Mouse (Mus musculus) lung, embryonic 16.5 days (tissue): ENCODE results near the gene Mcts2. TPM values are rescaled to one million over a fixed set of nuclear protein-coding genes. Genes with fewer than 3 reads are reported as not detected.
"Not testable (repeated sequence)": the region's sequence is repeated elsewhere in the genome, so short reads cannot be mapped to it uniquely, and the experiment has no call there.

Experiments used
- ATAC-seq: fragments of 200-750 bp; cut with Nextera tagmentation; 2 replicates; pipeline ENCODE4 v1.8.0; 2017; ENCODE audit warnings: low read depth, mild to moderate bottlenecking, moderate library complexity
- H3K27ac ChIP-seq: fragments of 300-500 bp; sonication (generic); 2 replicates; pipeline ENCODE4 v1.5.1; 2014; ENCODE audit warnings: mild to moderate bottlenecking, control low read depth, low read length
- H3K27me3 ChIP-seq: fragments of 300-500 bp; sonication (generic); 2 replicates; pipeline ENCODE4 v1.6.1; 2014; ENCODE audit warnings: low read depth, low read length, mixed read lengths; ENCODE audit not compliant: control insufficient read depth, insufficient read depth
- H3K36me3 ChIP-seq: fragments of 300-500 bp; sonication (generic); 2 replicates; pipeline ENCODE4 v1.6.1; 2014; ENCODE audit warnings: low read length; ENCODE audit not compliant: control insufficient read depth, insufficient read depth
- H3K4me1 ChIP-seq: fragments of 300-500 bp; sonication (generic); replicated peaks from 2 replicates; pipeline ENCODE4 v1.6.1; 2014; ENCODE audit warnings: low read length, mixed read lengths; ENCODE audit not compliant: control insufficient read depth, insufficient read depth
- H3K4me2 ChIP-seq: fragments of 300-500 bp; sonication (generic); 2 replicates; pipeline ENCODE4 v1.6.1; 2014; ENCODE audit warnings: low read depth, low read length, control low read depth
- H3K4me3 ChIP-seq: fragments of 300-500 bp; sonication (generic); 2 replicates; pipeline ENCODE4 v1.5.1; 2014; ENCODE audit warnings: mild to moderate bottlenecking, low read length, control low read depth
- H3K9ac ChIP-seq: fragments of 300-500 bp; sonication (generic); 2 replicates; pipeline ENCODE4 v1.6.1; 2014; ENCODE audit warnings: low read length, control low read depth
- H3K9me3 ChIP-seq: fragments of 300-500 bp; sonication (generic); 2 replicates; pipeline ENCODE4 v1.6.1; 2016; ENCODE audit warnings: low read length; ENCODE audit not compliant: control insufficient read depth
- WGBS: fragments of 180-500 bp; shearing (Covaris S2); extraction: QIAGEN DNeasy Blood & Tissue Kit; methylation state at CpG from one replicate; pipeline ENCODE4 v1.1.7; 2014; 5-methylcytosine and 5-hydroxymethylcytosine counted together
- polyA plus RNA-seq: library from polyadenylated mRNA; unstranded; fragments of >200 nt; fragmentation: Nextera tagmentation; extraction: Ambion mirVana; gene quantifications from 2 replicates; pipeline ENCODE4 v1.2.1, GENCODE M21; 2015

Gene Mcts2
- polyA plus RNA-seq, 1 experiment from 2014 or later, result 26.1 TPM

DNA sequence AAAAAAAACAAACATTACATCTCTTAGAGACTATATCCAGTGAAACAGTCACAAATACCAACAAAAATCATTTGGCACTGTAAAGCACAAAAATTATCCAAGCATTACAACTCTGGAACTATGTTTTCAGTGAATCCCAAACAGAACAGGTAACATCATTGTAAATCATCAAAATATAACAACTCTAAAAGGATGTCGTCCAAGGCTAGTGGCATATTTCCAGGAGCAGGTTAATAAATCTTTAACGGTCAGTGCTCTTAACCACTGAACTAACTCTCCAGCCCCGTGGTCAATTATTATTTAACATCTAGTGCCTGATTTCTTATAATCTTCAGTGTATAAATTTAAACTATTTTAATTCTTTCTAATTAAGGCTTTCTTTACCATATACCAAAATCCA, 20.6 kb upstream of the Mcts2 start:
- H3K9me3 ChIP-seq, H3K27me3 ChIP-seq: not testable (repeated sequence)
- WGBS, result 56% methylated on average over 3 of the region's 3 CpGs

DNA sequence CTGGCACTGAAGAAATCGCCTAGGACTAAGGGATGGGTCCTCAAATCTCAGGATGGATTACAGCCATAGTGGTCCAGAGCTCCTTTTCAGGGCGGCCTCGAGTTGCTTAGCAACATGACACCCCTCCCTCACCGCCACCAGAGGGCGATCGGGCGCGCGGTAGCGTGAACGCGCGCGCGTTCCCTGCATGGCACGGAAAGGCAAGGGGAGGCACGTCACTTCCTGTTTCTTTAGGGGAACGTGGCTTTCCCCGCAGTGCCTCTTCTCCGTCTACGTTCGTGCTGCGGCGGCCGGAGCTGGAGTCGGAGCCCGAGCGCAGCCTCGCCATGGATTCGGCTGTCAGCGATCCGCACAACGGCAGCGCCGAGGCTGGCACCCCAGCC, 17.6 kb upstream of the Mcts2 start, which contains the start of gene H13:
Gene H13 (plus strand): TSS at position 206 of the 383 bp plus-strand sequence.
- Histone ChIP-seq H3K36me3 (peaks cover 3% of the 10 kb centered on the region; the same call in 1 of the 2 replicates), H3K27me3 (no peaks in the 10 kb centered on the region), H3K9me3 (no peaks in the 10 kb centered on the region), H3K4me1 (peaks cover 28% of the 10 kb centered on the region), H3K27ac (peak within 1 kb of the TSS; percentile 90), H3K4me2 (peak within 1 kb of the TSS; percentile 71), H3K9ac (peak within 1 kb of the TSS; percentile 95), H3K4me3 (peak within 1 kb of the TSS; percentile 88)
- peak; percentile 83 for ATAC-seq
- 0% methylated on average over 35 of the region's 35 CpGs for WGBS

More for the DNA sequence above, 20.6 kb upstream of the Mcts2 start:
- not testable (repeated sequence) for H3K4me2 ChIP-seq, H3K4me3 ChIP-seq, H3K27ac ChIP-seq, H3K4me1 ChIP-seq, ATAC-seq, H3K36me3 ChIP-seq, H3K9ac ChIP-seq

DNA sequence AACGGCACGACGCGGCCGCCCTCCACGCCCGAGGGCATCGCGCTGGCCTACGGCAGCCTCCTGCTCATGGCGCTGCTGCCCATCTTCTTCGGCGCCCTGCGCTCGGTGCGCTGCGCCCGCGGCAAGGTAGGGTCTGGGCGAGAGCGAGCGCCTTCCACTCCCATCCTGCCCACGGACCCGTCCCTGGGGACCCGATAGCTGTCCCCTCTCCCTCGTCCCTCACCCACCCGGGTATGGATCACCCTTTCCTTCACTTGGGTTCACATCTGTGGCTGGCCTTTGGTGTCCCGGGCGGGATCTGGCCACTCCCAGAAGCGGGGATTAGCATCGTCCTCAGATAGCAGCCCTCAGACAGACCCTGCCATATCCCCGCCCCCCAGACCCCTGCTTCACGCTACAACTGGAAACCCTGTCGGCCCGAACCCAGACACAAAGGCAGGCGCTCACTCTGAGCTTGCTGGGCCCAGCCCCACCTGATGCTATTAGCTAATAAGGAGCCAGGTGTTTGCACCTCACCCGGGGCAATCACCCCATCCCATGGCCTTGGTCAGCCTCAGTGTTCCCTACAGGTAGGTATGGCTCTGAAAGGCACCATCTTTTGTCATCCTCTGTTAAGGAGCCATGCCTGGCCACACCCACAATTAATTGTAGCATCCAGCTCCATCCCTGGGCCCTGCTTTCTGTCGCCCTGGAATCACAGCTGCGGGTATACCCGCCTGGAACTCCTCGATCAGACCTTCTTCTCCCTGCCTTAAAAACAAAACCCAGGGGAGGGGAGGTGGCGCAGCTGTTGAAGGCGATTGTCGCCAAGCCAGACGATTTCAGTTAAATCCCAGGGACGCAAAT, 17.0 kb upstream of the Mcts2 start:
- under 1% methylated on average over 46 of the region's 46 CpGs for WGBS
- H3K9me3 ChIP-seq, result no peaks in the 10 kb centered on the region
- peaks cover 3% of the 10 kb centered on the region; the same call in 1 of the 2 replicates for H3K36me3 ChIP-seq
- H3K4me3 ChIP-seq, result peak overlapping the region; percentile 88
- H3K27ac ChIP-seq, result peak overlapping the region; percentile 90
- H3K9ac ChIP-seq, result peak overlapping the region; percentile 95
- ATAC-seq, result peak; percentile 65
- H3K4me2 ChIP-seq, result peak overlapping the region; percentile 71
- peaks cover 28% of the 10 kb centered on the region for H3K4me1 ChIP-seq
- H3K27me3 ChIP-seq, result no peaks in the 10 kb centered on the region

DNA sequence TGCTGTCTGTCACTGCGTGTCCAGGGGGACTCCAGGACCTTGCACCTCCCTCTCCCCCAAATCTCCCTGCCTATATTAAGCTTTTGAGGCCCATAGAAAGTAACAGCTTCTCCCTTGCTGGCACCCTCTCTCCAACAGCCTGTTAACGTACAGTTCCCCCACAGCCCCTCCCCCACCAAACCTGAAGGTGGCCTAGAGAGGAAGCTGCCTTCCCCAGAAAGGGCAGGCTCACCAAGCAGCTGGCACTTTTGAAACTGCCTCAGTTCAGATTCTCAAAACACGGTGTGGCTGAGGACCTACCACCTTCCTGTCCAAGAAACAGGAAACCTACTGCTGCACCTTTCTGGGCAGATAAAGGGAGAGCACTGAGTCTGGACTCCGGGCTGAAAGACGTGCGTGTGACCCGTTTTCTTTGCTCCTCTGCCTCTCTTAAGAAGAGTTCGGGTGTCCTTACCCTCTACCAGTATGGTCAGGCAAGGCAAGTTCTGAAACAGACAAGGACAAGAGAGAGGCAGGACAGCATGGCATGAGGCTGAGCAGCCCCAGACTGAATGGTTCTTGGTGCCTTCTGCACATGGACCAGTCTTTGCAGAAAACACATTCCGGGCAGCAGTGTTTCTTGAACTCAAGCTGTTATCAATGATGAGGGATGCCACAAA, 15.7 kb upstream of the Mcts2 start:
- no peak for ATAC-seq
- H3K27ac ChIP-seq, result peak overlapping the region; percentile 44; the same call in 1 of the 2 replicates
- peak overlapping the region; percentile 95 for H3K9ac ChIP-seq
- peaks cover 13% of the 10 kb centered on the region for H3K36me3 ChIP-seq
- H3K4me3 ChIP-seq, result peak overlapping the region; percentile 88
- no peaks in the 10 kb centered on the region for H3K27me3 ChIP-seq
- WGBS, result 32% methylated on average over 9 of the region's 9 CpGs
- peaks cover 28% of the 10 kb centered on the region for H3K4me1 ChIP-seq
- H3K4me2 ChIP-seq, result peak overlapping the region; percentile 71
- no peaks in the 10 kb centered on the region for H3K9me3 ChIP-seq

DNA sequence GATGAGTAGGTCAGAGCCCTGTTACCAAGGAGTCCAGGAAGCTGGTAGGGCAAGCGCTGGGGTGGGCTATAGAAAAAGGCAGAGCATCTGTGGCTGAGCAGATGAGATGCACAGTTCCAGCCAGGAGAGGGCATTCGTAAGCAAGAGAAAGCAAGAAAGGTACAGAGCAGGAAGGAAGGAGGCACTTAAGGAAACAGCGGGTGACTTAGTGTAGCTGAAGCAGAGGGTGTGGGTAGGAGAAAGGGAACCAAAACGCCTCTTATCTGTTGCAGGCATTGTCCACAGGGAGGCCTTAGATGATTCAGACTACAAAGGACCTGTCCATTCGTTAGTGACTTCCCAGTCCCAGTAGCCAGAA, 15.2 kb upstream of the Mcts2 start:
- peak overlapping the region; percentile 88 for H3K4me3 ChIP-seq
- peak; percentile 45 for ATAC-seq
- peaks cover 16% of the 10 kb centered on the region for H3K36me3 ChIP-seq

DNA sequence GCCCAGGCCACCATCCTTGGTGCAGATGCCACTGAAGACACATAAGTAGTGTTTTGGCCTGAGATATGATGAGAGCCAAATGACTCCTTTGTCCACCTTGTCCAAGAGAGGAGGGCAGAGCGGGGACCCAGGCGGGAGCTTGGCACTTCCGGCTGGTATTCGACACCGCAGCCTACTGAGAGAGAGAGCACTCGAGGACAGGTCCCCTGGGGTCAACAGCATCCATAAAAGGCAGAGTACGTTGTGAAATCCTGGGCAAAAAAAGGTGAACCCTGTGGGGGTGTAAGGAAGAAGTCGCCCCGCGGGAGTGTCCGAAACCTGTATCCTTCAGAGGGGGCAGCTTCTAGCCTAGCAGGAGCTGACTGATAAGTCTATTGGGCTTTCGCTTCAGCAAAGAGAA, 14.7 kb upstream of the Mcts2 start:
- ATAC-seq, result no peak
- H3K36me3 ChIP-seq, result peaks cover 19% of the 10 kb centered on the region
- H3K9me3 ChIP-seq, result no peaks in the 10 kb centered on the region
- H3K4me1 ChIP-seq, result peaks cover 28% of the 10 kb centered on the region
- H3K4me2 ChIP-seq, result peak overlapping the region; percentile 71; the same call in 1 of the 2 replicates
- H3K4me3 ChIP-seq, result no peak overlapping the region
- 72% methylated on average over 12 of the region's 12 CpGs for WGBS
- H3K27ac ChIP-seq, result no peak overlapping the region
- H3K27me3 ChIP-seq, result no peaks in the 10 kb centered on the region
- peak overlapping the region; percentile 29; the same call in 1 of the 2 replicates for H3K9ac ChIP-seq

More for the DNA sequence above, 15.2 kb upstream of the Mcts2 start:
- peak overlapping the region; percentile 71 for H3K4me2 ChIP-seq
- peaks cover 28% of the 10 kb centered on the region for H3K4me1 ChIP-seq
- H3K27ac ChIP-seq, result peak overlapping the region; percentile 33
- WGBS, result 12% methylated on average over 5 of the region's 5 CpGs
- H3K9ac ChIP-seq, result peak overlapping the region; percentile 29; the same call in 1 of the 2 replicates
- no peaks in the 10 kb centered on the region for H3K27me3 ChIP-seq
- no peaks in the 10 kb centered on the region for H3K9me3 ChIP-seq

DNA sequence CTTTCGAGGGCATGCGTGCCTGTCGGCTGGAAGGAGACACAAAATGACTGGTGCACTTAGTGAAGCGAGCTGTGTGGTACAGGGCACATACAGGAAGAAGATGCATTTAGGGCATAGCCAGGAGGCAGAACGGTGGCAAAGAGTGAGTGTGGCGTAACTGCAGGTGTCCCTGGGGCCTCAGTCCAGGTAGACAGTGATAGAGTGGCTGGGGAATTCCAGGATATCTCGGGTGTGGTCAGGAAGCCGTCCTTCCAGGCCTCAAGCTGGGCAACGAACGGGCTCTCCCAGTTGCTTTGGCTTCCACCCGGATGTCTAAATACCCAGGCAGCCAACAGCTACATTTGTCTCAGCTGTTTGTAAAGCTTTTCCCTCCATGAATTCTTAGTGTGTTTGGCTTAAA, 12.7 kb upstream of the Mcts2 start:
- peaks cover 31% of the 10 kb centered on the region for H3K36me3 ChIP-seq

DNA sequence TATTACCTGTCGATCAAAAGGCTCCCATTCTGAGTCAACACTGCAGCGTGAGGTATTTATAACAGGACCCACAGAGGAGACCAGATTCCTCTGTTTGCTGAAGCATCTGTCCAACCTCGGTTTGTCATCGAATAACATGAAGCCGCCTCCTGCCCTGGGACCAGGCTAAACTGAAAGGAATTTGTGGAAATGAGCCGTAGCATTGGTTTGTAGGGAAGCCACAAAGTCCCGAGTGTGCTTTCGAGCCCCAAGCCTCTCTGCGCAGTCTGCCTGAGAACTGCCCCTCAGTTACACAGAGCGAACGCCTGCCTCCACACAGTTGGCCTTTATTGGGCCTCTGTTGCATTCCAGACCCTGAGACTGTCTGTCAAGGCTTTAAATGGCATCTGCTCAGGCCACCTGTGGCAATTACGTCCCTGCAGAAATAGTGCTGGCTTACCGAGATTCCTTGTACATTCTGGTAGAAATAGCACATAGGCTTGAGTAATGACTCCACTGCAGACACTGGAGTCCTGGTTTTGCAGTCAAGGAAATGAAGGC, 11.5 kb upstream of the Mcts2 start:
- H3K9me3 ChIP-seq, result no peaks in the 10 kb centered on the region
- WGBS, result 85% methylated on average over 13 of the region's 13 CpGs
- H3K9ac ChIP-seq, result no peak overlapping the region
- no peak overlapping the region for H3K4me2 ChIP-seq
- H3K27ac ChIP-seq, result no peak overlapping the region
- no peaks in the 10 kb centered on the region for H3K27me3 ChIP-seq
- H3K4me3 ChIP-seq, result no peak overlapping the region
- ATAC-seq, result no peak
- peaks cover 38% of the 10 kb centered on the region for H3K36me3 ChIP-seq
- peaks cover 26% of the 10 kb centered on the region for H3K4me1 ChIP-seq

More for the DNA sequence above, 12.7 kb upstream of the Mcts2 start:
- 0 out of 2 replicates have a peak overlapping the region, but pooled peaks have one; percentile 3 for H3K9ac ChIP-seq
- H3K4me2 ChIP-seq, result no peak overlapping the region
- no peak for ATAC-seq
- peaks cover 28% of the 10 kb centered on the region for H3K4me1 ChIP-seq
- no peaks in the 10 kb centered on the region for H3K9me3 ChIP-seq
- H3K27ac ChIP-seq, result no peak overlapping the region
- WGBS, result 74% methylated on average over 11 of the region's 11 CpGs
- H3K4me3 ChIP-seq, result no peak overlapping the region
- H3K27me3 ChIP-seq, result no peaks in the 10 kb centered on the region

DNA sequence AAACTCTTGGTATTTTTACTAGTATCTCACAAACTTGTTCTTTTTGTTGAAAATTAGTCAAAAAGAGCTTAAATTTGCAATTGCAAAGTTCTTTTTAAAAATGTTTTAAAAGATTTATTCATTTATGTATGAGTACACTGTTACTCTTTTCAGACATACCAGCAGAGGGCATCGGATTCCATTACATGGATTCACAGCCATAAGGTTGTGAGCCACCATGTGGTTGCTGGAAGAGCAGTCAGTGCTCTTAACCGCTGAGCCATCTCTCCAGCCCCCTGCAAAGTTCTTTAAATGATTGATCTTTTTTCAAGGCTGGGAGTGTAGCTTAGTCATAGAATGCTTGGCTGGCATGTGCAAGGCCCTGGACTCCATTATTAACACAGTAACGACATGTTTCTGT, 8.5 kb upstream of the Mcts2 start:
- Histone ChIP-seq H3K9ac (no peak overlapping the region), H3K27me3 (no peaks in the 10 kb centered on the region), H3K4me3 (no peak overlapping the region), H3K9me3 (no peaks in the 10 kb centered on the region), H3K4me1 (0 out of 2 replicates have a peak, but pooled peaks cover 3% of the 10 kb centered on the region), H3K36me3 (peaks cover 58% of the 10 kb centered on the region), H3K27ac (no peak overlapping the region), H3K4me2 (no peak overlapping the region)
- ATAC-seq, result 0 out of 2 replicates have a peak, but pooled peaks have one; percentile 66
- WGBS, result 57% methylated on average over 3 of the region's 3 CpGs
